Mouse (Mus musculus) embryonic stem cell, embryonic (primary cell): ENCODE results near the gene Gucy2d.

Source experiments
- CTCF ChIA-PET, 4 experiments: fragments of 300-600 bp in 2 of 4; fragments of 350-600 bp in 2 of 4; sonication (Branson Sonifier 250); formaldehyde crosslinking; loops; one replicate each; lab custom pipeline; 2022; ENCODE audit warnings: inconsistent platforms in 2 of 4; lab: Charles Lee
- POLR2A ChIA-PET, 4 experiments: fragments of 300-600 bp in 2 of 4; fragments of 350-600 bp in 2 of 4; sonication (Branson Sonifier 250); formaldehyde crosslinking; loops; one replicate each; lab custom pipeline; 2022; ENCODE audit warnings: antibody characterized with exemption in 4 of 4, inconsistent platforms in 1 of 4; lab: Charles Lee

Gene Gucy2d

GRCm38 (mm10) chr7:98497451-98497850 lies 57.2 kb downstream of the Gucy2d start:
- POLR2A ChIA-PET, result interaction anchor here in 1 of 4 experiments (0.5 kb wide), 1 partner anchor 13 kb away, joined by 3 read pairs; no protein-coding TSS in a partner anchor

GRCm38 (mm10) chr7:98498101-98498500 lies 57.9 kb downstream of the Gucy2d start:
- ChIA-PET POLR2A (no interaction called here), CTCF (interaction anchor here in 1 of 4 experiments (1.7 kb wide), 1 partner anchor 9 kb away, joined by 5 read pairs; the partner anchor contains the start of gene Lrrc32)

More at GRCm38 (mm10) chr7:98497451-98497850, 57.2 kb downstream of the Gucy2d start:
- CTCF ChIA-PET, result interaction anchor here in 1 of 4 experiments (0.6 to 0.7 kb wide), 2 partner anchors 13 to 413 kb away, joined by 3 to 8 read pairs; no protein-coding TSS in a partner anchor

GRCm38 (mm10) chr7:98498656-98499560 lies 58.7 kb downstream of the Gucy2d start:
- ChIA-PET POLR2A (interaction anchor here in 1 of 4 experiments (0.6 kb wide), 1 partner anchor 10 kb away, joined by 3 read pairs; the partner anchor contains the start of gene Lrrc32), CTCF (interaction anchor here in 2 of 4 experiments (1.7 to 1.8 kb wide), 2 partner anchors 9 to 18 kb away, joined by 4 to 5 read pairs; partner anchors contain the start of gene Lrrc32 (in 1 of the 2))

- ChIA-PET POLR2A (interaction anchor here in 1 of 4 experiments (0.6 kb wide), 1 partner anchor 10 kb away, joined by 3 read pairs; the partner anchor contains the start of gene Lrrc32), CTCF (interaction anchor here in 2 of 4 experiments (1.7 to 1.8 kb wide), 2 partner anchors 10 to 18 kb away, joined by 4 to 5 read pairs; partner anchors contain the start of gene Lrrc32 (in 1 of the 2))
Observed at GRCm38 (mm10) chr7:98499561-98500292, 59.5 kb downstream of the Gucy2d start.

GRCm38 (mm10) chr7:98500470-98500869 lies 60.3 kb downstream of the Gucy2d start:
- CTCF ChIA-PET, result interaction anchor here in 3 of 4 experiments (0.6 to 1.8 kb wide), 4 partner anchors 19 to 322 kb away, joined by 3 to 5 read pairs (median 4); no protein-coding TSS in a partner anchor
- POLR2A ChIA-PET, result no interaction called here

GRCm38 (mm10) chr7:98501078-98501477 lies 60.9 kb downstream of the Gucy2d start:
- POLR2A ChIA-PET, result no interaction called here
- CTCF ChIA-PET, result interaction anchor here (0.6 to 2.2 kb wide), 4 partner anchors 11 to 322 kb away, joined by 4 to 7 read pairs (median 4); no protein-coding TSS in a partner anchor

GRCm38 (mm10) chr7:98502921-98503320 lies 62.7 kb downstream of the Gucy2d start:
- POLR2A ChIA-PET, result interaction anchor here in 2 of 4 experiments (0.6 to 1.9 kb wide), 4 partner anchors 9 to 533 kb away, joined by 3 to 6 read pairs (median 4); no protein-coding TSS in a partner anchor
- CTCF ChIA-PET, result interaction anchor here in 3 of 4 experiments (0.6 to 2.2 kb wide), 5 partner anchors 13 to 271 kb away, joined by 3 to 7 read pairs (median 4); no protein-coding TSS in a partner anchor

- ChIA-PET CTCF (no interaction called here), POLR2A (interaction anchor here in 1 of 4 experiments (0.7 to 1.9 kb wide), 4 partner anchors 9 to 81 kb away, joined by 3 to 6 read pairs (median 3); no protein-coding TSS in a partner anchor)
Observed at GRCm38 (mm10) chr7:98503951-98504647, 63.9 kb downstream of the Gucy2d start.

- ChIA-PET POLR2A (interaction anchor here in 1 of 4 experiments (0.7 to 1.9 kb wide), 3 partner anchors 8 to 82 kb away, joined by 3 to 6 read pairs (median 3); no protein-coding TSS in a partner anchor), CTCF (no interaction called here)
Observed at GRCm38 (mm10) chr7:98504726-98505314, 64.6 kb downstream of the Gucy2d start.

GRCm38 (mm10) chr7:98505664-98506063 lies 65.4 kb downstream of the Gucy2d start:
- POLR2A ChIA-PET, result no interaction called here
- CTCF ChIA-PET, result interaction anchor here in 1 of 4 experiments (0.6 kb wide), 1 partner anchor 21 kb away, joined by 7 read pairs; no protein-coding TSS in a partner anchor

GRCm38 (mm10) chr7:98510961-98511958 lies 71.0 kb downstream of the Gucy2d start:
- ChIA-PET CTCF (interaction anchor here in 1 of 4 experiments (0.6 kb wide), 1 partner anchor 14 kb away, joined by 3 read pairs; no protein-coding TSS in a partner anchor), POLR2A (interaction anchor here in 1 of 4 experiments (0.7 kb wide), 1 partner anchor 14 kb away, joined by 3 read pairs; no protein-coding TSS in a partner anchor)

GRCm38 (mm10) chr7:98513251-98513650 lies 73.0 kb downstream of the Gucy2d start:
- CTCF ChIA-PET, result interaction anchor here in 1 of 4 experiments (0.7 kb wide), 1 partner anchor 716 kb away, joined by 14 read pairs; no protein-coding TSS in a partner anchor
- POLR2A ChIA-PET, result interaction anchor here in 2 of 4 experiments (0.7 to 1.6 kb wide), 2 partner anchors 10 to 115 kb away, joined by 4 to 6 read pairs; no protein-coding TSS in a partner anchor

- ChIA-PET POLR2A (interaction anchor here in 1 of 4 experiments (0.5 to 0.6 kb wide), 2 partner anchors 137 to 176 kb away, joined by 3 to 11 read pairs; no protein-coding TSS in a partner anchor), CTCF (no interaction called here)
Observed at GRCm38 (mm10) chr7:98522576-98522975, 82.4 kb downstream of the Gucy2d start.

GRCm38 (mm10) chr7:98523070-98523812 lies 83.0 kb downstream of the Gucy2d start:
- CTCF ChIA-PET, result interaction anchor here in 1 of 4 experiments (0.7 kb wide), 1 partner anchor 606 kb away, joined by 12 read pairs; no protein-coding TSS in a partner anchor
- POLR2A ChIA-PET, result interaction anchor here in 1 of 4 experiments (0.6 to 1.1 kb wide), 2 partner anchors 9 to 177 kb away, joined by 3 to 11 read pairs; no protein-coding TSS in a partner anchor
